Mouse (Mus musculus): Measurements from ENCODE around the gene Camkk2. TPM values are rescaled to one million over a fixed set of nuclear protein-coding genes. Genes with fewer than 3 reads are reported as not detected.

Camkk2 gene
- total RNA-seq, 2 experiments from 2014 or later = 11.0 to 11.4 TPM

DNA sequence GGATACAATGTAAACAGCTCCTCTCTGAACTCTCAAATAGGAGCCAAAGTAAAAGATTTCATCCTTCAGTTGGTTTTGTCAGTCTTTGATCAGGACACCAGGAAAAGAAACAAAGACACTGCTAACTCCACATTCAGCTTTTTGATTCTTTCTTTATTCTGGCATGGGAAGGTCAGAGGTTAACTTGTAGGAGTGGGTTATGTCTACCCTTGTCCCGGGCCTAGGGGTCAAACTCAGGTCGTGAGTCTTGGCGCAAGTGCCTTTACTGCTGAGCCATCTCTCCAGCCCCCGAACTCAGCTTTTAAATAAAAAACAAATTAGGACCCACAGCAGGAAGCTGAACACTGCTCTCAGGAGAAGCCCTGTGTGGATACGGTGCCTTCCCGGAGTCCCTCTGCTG, 23.1 kb downstream of the Camkk2 start:
- DNase-seq (ENCODE audit: low spot score) = no peak
- intact Hi-C loops (cut with DNase I) = no loop called here

DNA sequence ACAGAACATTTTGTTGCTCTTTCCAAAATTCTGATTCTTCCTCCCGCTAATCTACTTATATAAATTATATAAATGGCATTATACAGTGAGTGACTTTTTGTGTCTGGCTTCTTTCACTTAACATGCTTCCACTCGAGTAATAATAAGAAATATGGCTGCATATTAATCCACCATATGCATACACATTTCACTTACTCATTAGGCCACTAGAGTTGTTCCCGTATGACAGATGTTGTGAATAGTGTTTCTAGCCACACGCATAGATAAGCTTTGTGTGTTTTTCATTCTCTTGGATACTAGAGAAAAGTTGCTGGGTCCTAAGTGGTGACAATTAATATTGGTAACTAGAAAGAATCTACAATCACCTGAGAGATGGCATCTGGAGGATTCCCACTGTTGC, 23.6 kb downstream of the Camkk2 start:
- no peak for DNase-seq (ENCODE audit: low spot score)
- intact Hi-C loops (cut with DNase I) = no loop called here

DNA sequence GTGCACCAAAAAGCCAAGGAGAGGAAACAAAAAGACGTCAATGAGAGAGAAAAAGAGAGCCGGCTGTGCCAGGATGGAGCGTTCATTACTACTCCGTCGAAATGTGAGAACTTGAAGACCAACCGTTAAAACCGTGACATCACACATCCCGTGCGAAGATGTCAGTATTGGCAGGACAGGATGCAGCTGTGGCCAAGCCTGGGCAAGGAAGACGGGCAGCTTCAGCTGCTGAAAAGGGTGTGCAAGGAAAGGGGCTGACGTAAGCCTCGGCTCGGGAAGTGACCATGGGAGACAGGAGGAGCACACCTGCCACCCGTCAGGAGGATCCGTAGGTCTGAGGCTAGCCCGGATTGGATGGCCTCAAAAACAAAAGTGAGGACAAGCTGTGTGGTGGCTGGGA, 24.7 kb downstream of the Camkk2 start:
- intact Hi-C loops (cut with DNase I) = no loop called here
- DNase-seq (ENCODE audit: low spot score) = no peak

DNA sequence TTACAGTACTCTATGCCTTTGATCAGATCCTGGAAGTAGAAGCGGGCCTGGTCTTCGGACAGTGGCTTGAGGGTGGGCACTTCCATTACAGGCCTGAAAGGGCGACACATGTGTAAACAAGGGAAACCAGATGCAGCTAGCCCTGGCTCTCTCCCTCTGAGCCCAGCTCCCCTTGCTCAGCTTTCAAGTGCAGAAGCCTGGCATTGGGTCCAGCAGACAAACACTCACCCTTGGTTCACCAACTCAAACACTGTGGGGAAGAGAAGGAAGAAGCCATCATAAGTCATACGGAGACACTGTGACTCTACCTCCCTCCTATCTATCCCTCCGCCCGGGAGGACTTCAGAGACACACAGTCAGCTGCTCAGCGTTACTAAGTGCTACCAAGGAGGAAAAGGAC, 31.3 kb downstream of the Camkk2 start:
- no peak for DNase-seq (ENCODE audit: low spot score)
- intact Hi-C loops (cut with DNase I) = no loop called here

DNA sequence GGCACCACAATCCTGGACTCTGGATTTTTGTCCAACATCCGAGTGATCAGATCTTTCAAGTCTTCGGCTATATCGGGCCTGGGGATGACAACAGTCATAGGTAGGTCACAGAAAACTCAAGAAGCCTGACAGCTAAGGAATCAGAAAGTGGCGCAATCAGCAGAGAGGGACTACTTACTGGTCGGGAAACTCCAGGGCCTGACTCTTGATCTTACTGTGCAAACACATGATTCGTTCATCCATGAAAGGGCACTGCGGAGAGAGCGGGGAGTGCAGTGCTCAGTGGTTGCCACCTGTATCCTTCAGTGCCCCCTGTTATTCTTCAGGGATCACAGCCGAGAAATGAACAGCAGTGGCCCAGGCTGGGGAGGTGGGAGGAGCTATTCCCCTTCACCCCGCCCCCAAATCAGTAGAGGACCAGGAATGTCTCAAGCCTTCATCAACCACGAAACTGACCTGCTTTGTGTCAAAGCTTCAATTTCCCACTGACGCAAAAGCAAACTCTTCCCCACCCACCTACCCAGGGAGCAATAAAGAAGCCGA, 35.3 kb downstream of the Camkk2 start:
- intact Hi-C loops (cut with DNase I) = no loop called here
- DNase-seq (ENCODE audit: low spot score) = no peak

DNA sequence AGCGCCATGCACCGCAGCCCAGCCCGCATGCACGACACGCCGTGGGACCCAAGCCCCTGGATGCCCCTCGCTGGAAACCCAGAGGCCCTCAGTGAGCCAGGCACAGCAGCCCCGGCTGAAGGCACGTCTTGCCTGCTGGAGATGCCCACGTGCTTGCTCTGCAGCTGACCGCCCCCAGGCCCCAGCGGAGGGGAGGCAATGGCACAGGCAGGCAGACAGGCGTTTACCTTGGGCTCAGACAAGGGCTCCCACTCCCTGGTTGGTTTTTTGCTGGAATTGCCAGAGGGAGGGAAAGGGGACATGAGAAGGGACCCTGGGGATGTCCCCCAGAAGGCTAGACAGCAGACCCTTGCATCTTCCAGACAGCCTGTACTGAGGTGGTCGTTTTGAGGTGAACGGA, 42.4 kb downstream of the Camkk2 start:
- no peak for DNase-seq (ENCODE audit: low spot score)
- intact Hi-C loops (cut with DNase I) = no loop called here

DNA sequence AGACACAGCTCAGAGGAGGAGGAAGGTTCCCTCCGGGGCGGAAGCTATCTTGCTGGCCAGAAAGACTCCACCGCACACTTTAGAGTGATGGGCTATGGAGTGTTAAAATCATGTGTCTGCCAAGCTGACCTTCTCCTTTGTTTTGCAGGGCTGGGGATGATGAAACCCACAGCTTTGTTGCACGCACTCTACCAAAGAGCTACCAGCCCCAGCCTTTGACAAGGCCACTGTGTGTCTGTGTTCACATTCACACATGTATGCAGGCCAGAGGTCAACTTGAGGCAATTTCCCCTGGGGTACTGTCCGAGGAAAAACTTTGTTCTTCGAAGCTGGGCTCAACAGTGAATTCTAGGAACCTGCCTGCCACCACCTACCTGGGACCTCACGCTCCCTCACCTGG, 43.4 kb downstream of the Camkk2 start:
- intact Hi-C loops (cut with DNase I) = no loop called here
- DNase-seq (ENCODE audit: low spot score) = no peak

DNA sequence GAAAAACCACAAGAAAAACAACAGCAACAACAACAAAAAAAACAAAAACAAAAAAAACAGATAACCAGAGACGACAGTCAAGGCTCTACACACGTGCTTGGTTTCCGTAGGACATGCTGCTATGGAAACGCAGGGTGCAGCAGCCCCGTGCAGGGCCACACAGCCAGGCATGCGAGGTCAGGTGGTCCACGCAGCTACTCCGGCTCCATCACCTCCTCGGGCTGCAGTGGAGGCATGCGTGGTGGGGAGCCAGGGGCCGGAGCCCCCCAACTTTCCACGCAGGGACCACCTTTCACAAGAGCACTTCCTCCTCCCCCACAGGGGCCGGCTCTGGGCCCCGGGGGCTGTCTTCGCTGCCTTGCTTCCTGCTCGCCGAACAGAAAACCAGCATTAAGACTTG, 45.3 kb downstream of the Camkk2 start:
- no peak for DNase-seq (ENCODE audit: low spot score)
- intact Hi-C loops (cut with DNase I) = no loop called here

DNA sequence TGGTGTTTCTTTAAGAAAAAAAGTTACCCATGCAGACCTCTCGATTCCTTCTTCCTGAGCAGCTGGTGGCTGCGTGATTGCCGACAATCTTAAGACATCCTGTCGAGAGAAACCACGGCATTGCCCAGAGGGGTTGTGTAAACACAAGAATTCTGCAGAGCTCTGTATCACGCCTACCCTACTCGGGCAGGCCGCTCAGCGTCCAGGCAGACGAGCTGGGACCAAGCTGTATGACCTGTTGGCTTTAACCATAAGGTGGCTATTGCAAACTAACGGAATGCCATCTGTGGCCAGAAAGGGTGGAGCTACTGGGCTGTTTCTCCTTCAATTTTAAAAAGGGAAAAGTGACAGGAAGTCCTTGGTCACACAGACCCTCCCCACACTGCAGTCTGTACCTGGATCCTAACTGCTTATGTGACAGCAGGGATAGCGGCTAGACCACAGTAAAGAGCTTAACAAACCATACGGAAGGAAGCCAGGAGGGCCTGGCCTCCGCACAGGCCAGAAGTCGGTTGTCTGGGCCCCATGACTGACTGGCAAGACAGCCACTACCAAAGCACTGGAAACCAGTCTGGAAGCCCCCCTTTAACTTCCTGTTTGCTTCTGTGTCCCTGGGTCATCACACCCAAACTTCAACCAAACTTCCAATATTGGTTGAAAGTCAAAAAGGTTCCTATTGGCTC, 47.1 kb downstream of the Camkk2 start:
- intact Hi-C loops (cut with DNase I) = no loop called here
- no peak for DNase-seq (ENCODE audit: low spot score)

DNA sequence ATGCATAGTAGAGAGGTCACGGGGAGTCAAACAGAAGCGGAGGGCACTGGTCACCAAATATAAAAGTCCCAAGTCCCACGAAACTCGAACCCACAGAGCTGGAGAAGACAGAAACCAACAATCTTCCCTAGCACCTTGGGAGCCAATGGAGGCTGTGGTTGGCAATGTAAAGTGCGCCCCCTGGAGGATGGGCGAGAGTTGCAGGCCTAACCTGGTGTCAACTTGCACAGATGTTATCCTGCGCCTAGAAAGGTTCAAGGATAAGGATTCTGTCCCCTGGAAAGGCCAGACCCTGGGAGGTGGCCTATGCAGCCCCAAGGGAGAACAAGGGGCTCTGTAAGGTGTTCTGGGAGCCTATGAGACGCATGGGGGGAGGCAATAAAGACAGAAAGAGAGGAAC, 47.9 kb downstream of the Camkk2 start:
- DNase-seq (ENCODE audit: low spot score) = no peak
- intact Hi-C loops (cut with DNase I) = no loop called here

DNA sequence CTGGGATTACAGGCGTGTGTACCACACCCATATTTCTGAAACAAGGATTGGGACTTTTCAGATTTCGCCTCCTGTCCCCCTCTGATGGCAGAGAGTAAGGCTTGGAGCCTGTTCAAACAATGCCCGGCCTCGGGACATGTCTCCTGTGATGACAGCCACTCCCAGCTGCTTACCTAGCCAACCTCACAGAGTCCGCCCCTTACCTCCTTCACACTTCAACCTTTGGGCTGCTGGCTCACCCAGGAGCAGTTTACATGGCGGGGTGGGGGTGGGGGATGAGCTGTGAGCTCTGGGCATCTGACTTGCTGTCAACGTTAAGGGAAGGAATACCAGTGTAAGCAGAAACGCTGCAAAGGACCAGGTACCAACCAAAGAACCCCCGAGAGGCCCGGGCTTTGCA, 48.4 kb downstream of the Camkk2 start:
- no peak for DNase-seq (ENCODE audit: low spot score)
- intact Hi-C loops (cut with DNase I) = no loop called here

DNA sequence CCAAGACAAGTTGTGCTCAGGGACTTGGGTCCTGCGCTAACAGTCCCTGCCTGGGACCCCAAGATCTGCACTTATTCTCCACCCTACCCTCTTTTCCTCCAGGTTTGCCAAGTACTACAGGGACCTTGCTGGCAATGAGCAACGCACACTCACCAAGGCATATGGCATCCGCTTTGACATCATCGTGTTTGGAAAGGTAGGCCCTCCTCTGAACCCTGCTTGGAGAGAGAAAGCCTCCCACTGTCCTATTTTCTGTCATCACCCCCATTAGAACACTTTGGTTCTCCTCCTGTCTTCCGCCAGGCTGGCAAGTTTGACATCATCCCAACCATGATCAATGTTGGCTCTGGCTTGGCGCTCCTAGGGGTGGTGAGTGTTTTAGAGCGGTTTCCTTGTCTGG, 52.1 kb downstream of the Camkk2 start:
- intact Hi-C loops (cut with DNase I) = loop anchor here (5.0 kb wide), 2 partner anchors 100 to 325 kb away; no protein-coding TSS in a partner anchor
- DNase-seq (ENCODE audit: low spot score) = no peak

DNA sequence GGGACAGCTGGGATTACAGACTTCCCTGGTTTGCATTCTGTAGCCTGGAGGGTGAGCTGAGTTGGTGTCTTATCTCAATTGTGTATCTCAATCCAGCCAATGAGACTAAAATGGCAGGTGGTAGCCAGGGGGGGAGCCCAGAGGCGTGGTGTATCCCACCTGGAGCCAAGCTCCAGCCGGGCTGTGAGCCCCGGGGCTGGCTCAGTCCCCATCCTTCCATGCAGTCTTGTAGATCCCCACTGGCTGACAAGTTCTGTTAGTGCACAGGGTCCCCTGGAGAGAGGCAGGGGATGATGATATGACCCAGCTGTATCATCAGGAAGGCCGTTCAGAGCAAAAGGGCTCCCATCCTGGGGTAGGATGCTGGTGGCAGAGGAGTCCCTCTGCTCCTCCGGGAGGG, 52.6 kb downstream of the Camkk2 start:
- intact Hi-C loops (cut with DNase I) = loop anchor here (5.0 kb wide), 2 partner anchors 99 to 324 kb away; no protein-coding TSS in a partner anchor
- no peak for DNase-seq (ENCODE audit: low spot score)

DNA sequence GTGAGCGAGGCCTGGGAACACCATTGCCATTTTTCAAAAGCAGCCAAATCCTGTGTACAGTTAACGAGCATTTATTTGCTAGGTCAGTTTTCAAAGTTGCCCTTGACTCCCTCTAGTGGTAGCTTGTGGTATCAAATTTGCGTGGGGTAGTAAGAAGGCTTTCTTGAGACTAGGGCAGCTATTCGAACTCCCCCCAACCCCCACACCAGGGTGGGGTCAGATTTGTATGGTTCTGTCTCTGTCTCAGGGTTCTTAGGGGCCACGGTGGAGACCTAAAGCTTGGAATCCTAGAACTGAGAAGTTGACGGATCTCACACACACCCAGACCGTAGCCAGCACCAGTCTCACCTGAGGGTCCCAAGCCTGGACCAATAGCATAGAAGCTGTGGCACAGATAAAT, 53.1 kb downstream of the Camkk2 start:
- intact Hi-C loops (cut with DNase I) = loop anchor here (5.0 kb wide), 2 partner anchors 99 to 324 kb away; no protein-coding TSS in a partner anchor
- no peak for DNase-seq (ENCODE audit: low spot score)

DNA sequence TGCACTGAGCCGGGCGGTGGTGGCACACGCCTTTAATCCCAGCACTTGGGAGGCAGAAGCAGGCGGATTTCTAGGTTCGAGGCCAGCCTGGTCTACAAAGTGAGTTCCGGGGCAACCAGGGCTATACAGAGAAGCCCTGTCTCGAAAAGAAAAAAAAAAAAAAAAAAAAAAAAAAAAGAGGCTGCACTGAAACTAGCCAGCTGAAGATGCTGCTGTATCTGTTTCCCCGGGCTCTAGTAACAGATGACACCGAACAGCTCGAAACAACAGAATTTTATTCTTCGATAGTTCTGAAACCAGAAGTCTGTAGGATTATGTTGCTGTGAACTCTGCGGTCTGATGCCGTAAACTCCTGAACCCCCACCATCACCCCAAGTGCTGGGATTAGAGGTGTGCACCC, 53.8 kb downstream of the Camkk2 start:
- intact Hi-C loops (cut with DNase I) = loop anchor here (5.0 kb wide), 2 partner anchors 98 to 323 kb away; no protein-coding TSS in a partner anchor

DNA sequence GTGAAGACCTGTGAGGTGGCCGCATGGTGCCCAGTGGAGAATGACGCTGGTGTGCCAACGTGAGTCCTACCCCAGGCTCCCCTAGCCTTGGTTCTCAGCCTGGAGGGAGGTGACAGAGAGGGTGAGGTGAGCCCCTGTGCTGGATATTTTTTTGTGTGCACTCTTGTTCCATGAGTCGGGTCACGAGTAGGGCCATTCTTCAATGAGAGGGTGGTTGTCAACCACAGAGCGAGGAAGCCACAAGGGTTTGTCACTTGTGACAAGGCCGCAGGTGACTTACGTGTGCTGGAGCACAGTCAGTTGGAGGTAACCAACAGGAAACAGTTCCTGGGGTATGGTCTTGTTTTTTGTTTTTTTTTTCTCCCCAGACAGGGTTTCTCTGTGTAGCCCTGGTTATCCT, 60.0 kb downstream of the Camkk2 start:
- intact Hi-C loops (cut with DNase I) = no loop called here

More for the DNA sequence above, 53.8 kb downstream of the Camkk2 start:
- DNase-seq (ENCODE audit: low spot score) = no peak

DNA sequence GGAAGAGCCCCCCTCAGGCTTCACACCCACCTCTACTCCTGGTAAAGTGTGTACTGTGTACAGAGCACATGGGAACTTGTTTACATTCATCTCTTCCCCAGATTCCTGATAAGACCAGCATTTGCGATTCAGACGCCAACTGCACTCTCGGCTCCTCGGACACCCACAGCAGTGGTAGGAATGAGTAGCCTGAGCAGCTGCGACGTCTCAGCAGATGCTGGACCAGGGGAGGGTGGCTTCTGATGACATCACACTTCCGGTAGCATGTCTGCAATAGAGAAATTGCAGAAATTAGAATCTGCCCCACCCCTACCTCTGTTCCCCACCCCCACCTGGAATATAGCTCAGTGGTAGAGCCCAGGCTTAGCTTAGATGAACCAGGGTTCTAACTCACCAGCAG, 60.8 kb downstream of the Camkk2 start:
- intact Hi-C loops (cut with DNase I) = no loop called here
- DNase-seq (ENCODE audit: low spot score) = no peak

More for the DNA sequence above, 60.0 kb downstream of the Camkk2 start:
- no peak for DNase-seq (ENCODE audit: low spot score)

DNA sequence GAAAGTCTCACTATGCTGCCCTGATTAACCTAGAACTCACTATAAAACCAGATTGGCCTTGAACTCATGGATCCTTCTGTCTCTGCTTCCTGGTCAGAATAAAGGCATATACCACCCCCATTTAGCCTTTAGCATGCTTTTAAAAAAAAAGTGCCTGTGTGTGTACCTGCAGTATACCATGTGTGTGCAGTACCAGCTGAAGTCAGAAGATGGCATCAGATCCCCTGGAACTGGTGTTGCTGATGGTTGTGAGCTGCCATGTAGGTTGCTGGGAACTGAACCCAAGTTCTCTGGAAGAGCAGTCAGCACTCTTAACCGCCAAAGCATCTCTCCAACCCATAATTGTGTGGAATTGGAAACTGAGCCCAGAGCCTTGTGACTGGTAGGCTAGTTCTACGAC, 62.4 kb downstream of the Camkk2 start:
- no peak for DNase-seq (ENCODE audit: low spot score)
- intact Hi-C loops (cut with DNase I) = no loop called here

DNA sequence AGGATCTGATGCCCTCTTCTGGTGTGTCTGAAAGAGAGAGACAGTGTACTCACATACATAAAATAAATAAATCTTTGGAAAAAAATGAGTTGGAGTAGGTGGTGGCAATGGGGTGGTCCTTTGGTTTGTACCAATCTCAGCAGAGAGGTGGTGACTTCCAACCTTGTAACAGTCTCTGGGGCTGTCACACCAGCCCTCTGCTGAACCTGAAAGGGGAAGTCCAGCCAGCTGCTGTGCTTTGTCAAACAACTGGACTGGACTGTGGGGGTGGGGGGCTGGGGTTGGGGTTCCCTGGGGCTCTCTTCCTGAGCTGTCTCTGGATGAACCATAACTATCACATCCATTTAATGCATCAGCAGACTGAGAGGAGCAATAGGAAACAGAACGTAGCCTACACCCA, 63.5 kb downstream of the Camkk2 start:
- intact Hi-C loops (cut with DNase I) = no loop called here
- DNase-seq (ENCODE audit: low spot score) = no peak

DNA sequence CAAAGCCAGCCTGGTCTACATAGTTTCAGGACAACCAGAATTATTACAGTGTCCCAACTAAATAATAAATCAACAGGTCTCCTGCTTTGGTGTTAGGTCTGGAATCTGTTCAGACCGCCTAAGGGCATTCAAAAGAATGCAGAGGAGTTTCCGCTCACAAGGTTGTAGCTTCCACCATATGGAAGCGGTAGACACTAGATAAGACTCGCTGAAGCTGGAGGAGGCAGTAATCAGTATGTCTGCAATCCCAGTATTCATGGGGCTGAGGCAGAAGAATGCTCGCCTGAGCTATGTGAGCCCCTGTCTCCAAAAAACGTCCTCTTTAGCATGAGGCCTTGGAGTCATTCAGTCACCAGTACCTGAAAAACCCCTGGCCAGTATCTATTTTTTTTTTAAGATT, 70.4 kb downstream of the Camkk2 start:
- intact Hi-C loops (cut with DNase I) = no loop called here
- no peak for DNase-seq (ENCODE audit: low spot score)

DNA sequence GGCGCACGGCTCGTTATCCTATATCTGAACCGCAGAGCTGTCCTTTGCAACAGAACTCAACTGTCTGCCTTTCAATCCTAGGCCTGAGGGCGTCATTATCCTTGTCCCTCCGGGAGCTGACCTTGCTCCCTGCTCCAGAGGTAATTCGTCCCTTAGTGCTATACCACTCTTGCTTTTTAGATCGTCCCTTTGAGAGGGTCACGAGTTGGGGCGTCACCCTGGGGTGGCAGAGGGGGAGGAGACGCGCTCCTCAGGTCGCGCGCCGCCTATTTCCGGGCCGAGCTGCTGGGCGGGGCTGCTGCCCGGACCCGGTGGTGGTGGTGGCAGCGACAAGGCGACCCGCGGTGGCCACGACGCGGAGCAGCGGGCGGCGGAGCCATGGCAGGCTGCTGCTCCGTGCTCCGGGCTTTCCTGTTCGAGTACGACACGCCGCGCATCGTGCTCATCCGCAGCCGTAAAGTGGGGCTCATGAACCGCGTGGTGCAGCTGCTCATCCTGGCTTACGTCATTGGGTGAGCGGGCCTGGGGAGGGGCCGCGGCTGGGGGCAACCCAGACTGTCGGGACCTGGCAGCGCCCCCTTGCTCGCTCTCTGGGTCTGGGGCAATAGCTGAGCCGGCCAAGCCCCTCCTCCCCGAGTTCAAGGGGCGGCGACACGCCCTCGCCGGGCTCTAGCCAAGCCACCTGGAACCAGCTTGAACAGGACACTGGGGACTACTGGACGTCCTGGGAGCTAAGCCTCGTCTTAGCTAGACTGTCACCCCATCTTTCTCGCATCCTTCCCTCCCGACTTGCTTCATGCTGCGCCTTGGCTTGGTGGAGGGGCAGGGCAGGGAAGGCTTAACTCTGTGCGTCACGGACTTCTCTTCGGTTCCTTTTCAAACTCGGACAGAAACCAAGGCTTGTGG, 71.7 kb downstream of the Camkk2 start, which contains the start of gene P2rx4:
P2rx4 (plus strand) TSS at position 269 of the 906 bp plus-strand sequence.
- intact Hi-C loops (cut with DNase I) = no loop called here
- peak; percentile 73 for DNase-seq (ENCODE audit: low spot score)
